Comparison of ENCODE assay signal across 22 mouse cellular contexts in genomic region chr8:120062742-120063141, GRCm38 (mm10). TPM values are rescaled to one million over a fixed set of nuclear protein-coding genes. Genes with fewer than 3 reads are reported as not detected.
DNase-seq lines count a peak whose midpoint lies in the region; ATAC-seq and TF ChIP-seq lines count a peak whose summit lies in the region.
"Had no signal": no experiment of that assay in that cellular context is flagged by ENCODE, and none has a peak within 500 bp of the region (broad histone marks: within the 10 kb centered on the region; RNA-seq: fewer than 3 reads in every experiment).

No protein-coding gene starts in this region.

- H3K4me3 ChIP-seq in embryonic facial prominence, embryonic 13.5 days: no peak overlapping the region
- no peak overlapping the region for H3K4me3 ChIP-seq in embryonic facial prominence, embryonic 10.5 days
- no peak overlapping the region for H3K4me3 ChIP-seq in thymus, adult 2 months (ENCODE audit: control insufficient read depth, insufficient read depth, low read length)
- H3K4me3 ChIP-seq: forebrain, embryonic 12.5 days; heart, embryonic 10.5 days; intestine, embryonic 15.5 days; liver, embryonic 13.5 days; midbrain, embryonic 12.5 days; neural tube, embryonic 15.5 days had no signal

- no peak for TF ChIP-seq POLR2A in thymus, adult 2 months (IDR thresholded peaks at IDR 0.05; ENCODE audit: control insufficient read depth, extremely low read depth, insufficient read depth, low read length, poor library complexity)

- no peak for TF ChIP-seq CTCF in thymus, adult 2 months (IDR thresholded peaks at IDR 0.05; ENCODE audit: borderline replicate concordance, control insufficient read depth, extremely low read depth, insufficient read depth, low read length, poor library complexity)

- H3K4me1 ChIP-seq in embryonic facial prominence, embryonic 13.5 days: peaks cover 17% of the 10 kb centered on the region
- H3K4me1 ChIP-seq in embryonic facial prominence, embryonic 10.5 days: peaks cover 8% of the 10 kb centered on the region
- H3K4me1 ChIP-seq in thymus, adult 2 months (replicated peaks; ENCODE audit: control insufficient read depth, insufficient read depth, low read length): peaks cover 30% of the 10 kb centered on the region
- H3K4me1 ChIP-seq: forebrain, embryonic 12.5 days; liver, embryonic 13.5 days; midbrain, embryonic 12.5 days; neural tube, embryonic 15.5 days had no signal

- no peaks in the 10 kb centered on the region for H3K36me3 ChIP-seq in embryonic facial prominence, embryonic 13.5 days
- no peaks in the 10 kb centered on the region for H3K36me3 ChIP-seq in embryonic facial prominence, embryonic 10.5 days (replicated peaks)
- H3K36me3 ChIP-seq in thymus, adult 2 months (ENCODE audit: control insufficient read depth, insufficient read depth, low read length): no peaks in the 10 kb centered on the region
- H3K36me3 ChIP-seq: forebrain, embryonic 12.5 days; heart, embryonic 10.5 days; intestine, embryonic 15.5 days; liver, embryonic 13.5 days; midbrain, embryonic 12.5 days; neural tube, embryonic 15.5 days had no signal

- no peak for ATAC-seq in embryonic facial prominence, embryonic 13.5 days (ENCODE audit: insufficient number of reproducible peaks, insufficient read depth, low FRiP score, low TSS enrichment, low read depth)
- ATAC-seq: hindbrain, embryonic 16.5 days; intestine, embryonic 15.5 days had no signal

- peak overlapping the region; percentile 39; the same call in 1 of the 2 replicates for H3K27ac ChIP-seq in embryonic facial prominence, embryonic 13.5 days
- H3K27ac ChIP-seq in embryonic facial prominence, embryonic 10.5 days (replicated peaks): no peak overlapping the region
- H3K27ac ChIP-seq in thymus, adult 2 months (ENCODE audit: control insufficient read depth, insufficient read depth, low read length): peak overlapping the region; percentile 48
- H3K27ac ChIP-seq: forebrain, embryonic 12.5 days; heart, embryonic 10.5 days; intestine, embryonic 15.5 days; liver, embryonic 13.5 days; midbrain, embryonic 12.5 days; neural tube, embryonic 15.5 days had no signal

- WGBS in embryonic facial prominence, embryonic 13.5 days: 90% methylated on average over 14 of the region's 14 CpGs
- 91% methylated on average over 14 of the region's 14 CpGs for WGBS in embryonic facial prominence, embryonic 10.5 days
- WGBS in thymus, adult 2 months: 93% methylated on average over 14 of the region's 14 CpGs

- H3K9ac ChIP-seq in embryonic facial prominence, embryonic 13.5 days: no peak overlapping the region
- H3K9ac ChIP-seq: forebrain, embryonic 12.5 days; intestine, embryonic 15.5 days; liver, embryonic 13.5 days; midbrain, embryonic 12.5 days; neural tube, embryonic 15.5 days had no signal

- H3K27me3 ChIP-seq in embryonic facial prominence, embryonic 13.5 days: no peaks in the 10 kb centered on the region
- no peaks in the 10 kb centered on the region for H3K27me3 ChIP-seq in embryonic facial prominence, embryonic 10.5 days (replicated peaks; ENCODE audit: low read depth, poor library complexity, severe bottlenecking)
- no peaks in the 10 kb centered on the region for H3K27me3 ChIP-seq in thymus, adult 2 months (ENCODE audit: control insufficient read depth, insufficient read depth, low read length)
- H3K27me3 ChIP-seq: forebrain, embryonic 12.5 days; intestine, embryonic 15.5 days; liver, embryonic 13.5 days; midbrain, embryonic 12.5 days; neural tube, embryonic 15.5 days had no signal

- H3K9me3 ChIP-seq in embryonic facial prominence, embryonic 13.5 days: no peaks in the 10 kb centered on the region
- H3K9me3 ChIP-seq in embryonic facial prominence, embryonic 10.5 days: no peaks in the 10 kb centered on the region
- H3K9me3 ChIP-seq: forebrain, embryonic 12.5 days; heart, embryonic 10.5 days; intestine, embryonic 15.5 days; liver, embryonic 13.5 days; midbrain, embryonic 12.5 days; neural tube, embryonic 15.5 days had no signal

- no peak for DNase-seq in embryonic facial prominence, embryonic 10.5 days (ENCODE audit: low spot score)
- DNase-seq in thymus, adult 2 months: no peak
- DNase-seq in thymus, adult 18-20 months: no peak
- peak; percentile 77 for DNase-seq in gastrocnemius, postnatal 14 days
- DNase-seq in right cerebral cortex, postnatal 36 days (ENCODE audit: low spot score in 2 of 2): no peak
- DNase-seq in urinary bladder, postnatal 4 days (ENCODE audit: low spot score in 2 of 2): no peak
- DNase-seq: adrenal gland, adult 2 months; heart, postnatal 4 days; kidney, adult 9 months; kidney, postnatal 36 days; layer of hippocampus, postnatal 36 days; liver, embryonic 13.5 days; lung, adult 2 months; lung, postnatal 14 days; right cerebral cortex, adult 18-20 months had no signal

- intact Hi-C loops in gastrocnemius, postnatal 14 days (cut with DNase I; ENCODE audit: low total_unique reads): loop anchor here (5.0 kb wide), 1 partner anchor 60 kb away; no protein-coding TSS in a partner anchor

- no peak overlapping the region for H3K4me2 ChIP-seq in embryonic facial prominence, embryonic 13.5 days
- H3K4me2 ChIP-seq: forebrain, embryonic 12.5 days; intestine, embryonic 15.5 days; liver, embryonic 13.5 days; midbrain, embryonic 12.5 days; neural tube, embryonic 15.5 days had no signal

RNA-seq across cellular contexts. Expression of gene Zdhhc7, which starts 38.5 kb away (rescaled TPM):
- 31.2 and 36.0 TPM in 2 replicates for polyA plus RNA-seq in embryonic facial prominence, embryonic 13.5 days (2015; fragmentation: Nextera tagmentation; extraction: Ambion mirVana)
- 30.0 and 33.0 TPM in 2 replicates for polyA plus RNA-seq in embryonic facial prominence, embryonic 10.5 days (2016; fragmentation: Nextera tagmentation; extraction: Ambion mirVana)
- 93.4 and 94.2 TPM in 2 replicates for polyA plus RNA-seq in thymus, adult 2 months (2012; rRNA removed)
- 10 to 100 TPM; 21.0 to 21.2 TPM for total RNA-seq in gastrocnemius, postnatal 14 days (2021)

RNA-seq across cellular contexts. Expression of gene 6430548M08Rik, which starts 51.2 kb away (rescaled TPM):
- polyA plus RNA-seq in embryonic facial prominence, embryonic 13.5 days (2015; fragmentation: Nextera tagmentation; extraction: Ambion mirVana): 3.7 and 3.8 TPM in 2 replicates
- polyA plus RNA-seq in embryonic facial prominence, embryonic 10.5 days (2016; fragmentation: Nextera tagmentation; extraction: Ambion mirVana): 3.1 and 3.4 TPM in 2 replicates
- 4.9 and 8.6 TPM in 2 replicates for polyA plus RNA-seq in thymus, adult 2 months (2012; rRNA removed)
- total RNA-seq in gastrocnemius, postnatal 14 days (2021): 10 to 100 TPM; 16.7 to 20.3 TPM
